Mouse (Mus musculus) 3134 (cell line): ENCODE measurements around the gene Gm38100.

Experiments used
- DNase-seq: peaks from one replicate; pipeline ENCODE4 v3.0.0-alpha.2; 2011; ENCODE audit warnings: low spot score; ENCODE audit not compliant: insufficient read length; ENCODE audit errors: extremely low read depth

The Gm38100 gene

DNA sequence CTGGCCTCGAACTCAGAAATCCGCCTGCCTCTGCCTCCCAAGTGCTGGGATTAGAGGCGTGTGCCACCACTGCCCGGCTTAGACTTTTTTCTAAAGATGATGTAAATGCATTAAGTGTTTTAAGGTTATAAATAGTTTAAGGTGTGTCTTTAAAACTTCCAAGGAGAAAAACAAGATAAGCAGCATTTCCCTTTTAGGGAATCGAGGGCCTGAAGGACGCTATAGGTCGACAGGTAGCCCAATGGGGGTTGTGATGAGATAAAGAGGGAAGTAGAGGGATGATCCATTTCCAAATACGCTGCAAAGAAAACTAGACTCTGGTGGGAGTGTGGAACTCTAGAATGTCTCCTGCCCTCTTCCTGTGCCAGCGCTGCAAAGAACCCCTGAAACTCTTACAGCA, at the start of gene Gm38100:
Gm38100 (plus strand) TSS at position 301 of the 400 bp plus-strand sequence.
- no peak for DNase-seq

DNA sequence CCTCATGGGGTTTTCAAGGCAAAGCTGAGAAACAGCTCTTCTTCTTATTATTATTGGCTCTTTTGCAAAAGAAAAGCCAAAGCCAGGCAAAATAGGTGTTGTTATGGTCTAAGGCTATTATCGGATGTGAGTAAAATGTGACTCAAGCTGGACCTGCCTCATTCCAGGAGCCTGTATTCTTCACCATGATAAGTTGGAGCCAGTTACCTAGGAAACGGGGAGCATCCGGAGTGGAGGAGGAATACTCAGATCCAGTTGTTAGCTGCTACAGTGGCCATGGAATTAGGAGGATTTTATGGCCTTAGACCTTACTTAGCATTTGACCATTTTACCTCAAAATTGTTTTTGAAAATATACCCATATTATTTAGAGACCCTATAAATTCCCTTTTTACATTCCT, 49.4 kb upstream of the Gm38100 start:
- no peak for DNase-seq

DNA sequence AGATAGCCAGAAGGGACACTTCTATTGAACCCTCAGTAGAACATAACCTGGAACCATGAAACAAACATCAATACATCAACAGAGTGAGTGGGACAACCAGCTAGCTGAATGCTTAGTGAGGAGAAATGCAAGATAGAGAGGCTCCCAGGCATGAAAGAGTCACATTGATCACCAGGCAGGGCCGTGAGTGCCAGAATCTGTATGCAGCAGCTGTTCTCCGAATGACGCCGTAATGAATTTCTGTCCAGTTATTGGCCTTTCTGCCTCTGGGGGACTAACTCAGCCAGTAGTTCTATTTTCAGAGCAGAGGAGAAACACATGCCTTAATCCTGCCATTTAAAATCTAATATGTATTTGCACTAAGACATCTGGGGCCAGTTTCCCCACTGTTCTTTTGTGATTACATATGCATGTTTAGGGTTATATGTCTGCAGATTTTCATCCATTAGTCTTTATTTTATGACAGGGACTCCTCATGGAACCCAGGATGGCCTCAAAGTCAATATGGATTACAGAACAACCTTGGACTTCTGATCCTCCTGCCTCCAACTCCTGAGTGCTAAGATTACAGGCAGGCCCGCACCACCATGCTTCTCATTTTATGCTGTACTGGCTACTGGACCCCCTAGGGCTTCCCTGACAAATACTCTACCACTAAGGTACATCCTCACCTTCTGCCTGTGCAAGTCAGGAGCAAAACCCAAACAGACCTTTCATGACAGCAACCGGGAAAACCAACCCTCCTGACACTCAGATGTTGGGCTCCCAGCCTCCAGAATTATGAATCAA, 47.9 kb upstream of the Gm38100 start:
- DNase-seq: no peak

DNA sequence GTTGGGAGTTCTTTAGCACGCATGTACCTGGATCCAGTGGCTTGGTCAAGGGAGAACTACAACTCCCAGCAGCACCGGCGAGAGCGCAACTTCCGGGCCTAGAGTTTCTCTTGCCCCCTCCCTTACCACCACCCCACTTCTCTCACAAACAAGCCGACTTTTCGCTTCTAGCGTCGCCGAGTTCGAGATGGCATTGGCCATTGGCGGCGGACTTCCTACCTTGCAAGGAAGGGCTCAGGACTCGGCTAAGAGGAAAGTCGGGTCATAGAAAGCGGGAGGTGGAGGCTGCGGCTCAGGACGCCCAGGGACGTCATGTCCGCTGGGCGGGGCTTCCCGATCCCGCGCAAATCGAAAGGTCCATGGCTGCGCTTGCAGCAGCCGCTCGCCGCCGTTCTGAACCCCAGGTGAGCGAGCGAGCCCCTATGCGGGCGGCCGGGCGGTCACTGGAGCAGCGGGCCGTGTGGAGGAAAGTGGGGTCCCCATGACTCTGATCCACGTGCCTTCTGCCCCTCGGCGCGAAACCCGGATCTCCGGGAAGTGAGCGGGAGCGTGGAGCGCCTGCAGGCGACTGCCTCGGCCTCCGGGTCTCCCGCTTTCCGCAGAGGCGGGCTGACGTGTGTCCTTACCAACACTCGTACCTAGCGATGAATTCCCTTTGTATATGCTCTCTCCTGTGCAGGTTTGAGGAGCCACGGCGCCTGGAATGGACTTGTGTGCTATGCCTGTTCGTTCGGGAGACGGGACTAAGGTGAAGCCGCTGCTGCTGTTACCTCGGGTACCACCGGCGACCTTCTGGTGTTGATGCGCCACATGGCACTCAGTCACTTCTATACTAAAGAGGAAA, 39.5 kb upstream of the Gm38100 start, which contains the start of gene Exo1:
Exo1 (plus strand) TSS at position 129 of the 844 bp plus-strand sequence.
- peak; percentile 92 for DNase-seq

DNA sequence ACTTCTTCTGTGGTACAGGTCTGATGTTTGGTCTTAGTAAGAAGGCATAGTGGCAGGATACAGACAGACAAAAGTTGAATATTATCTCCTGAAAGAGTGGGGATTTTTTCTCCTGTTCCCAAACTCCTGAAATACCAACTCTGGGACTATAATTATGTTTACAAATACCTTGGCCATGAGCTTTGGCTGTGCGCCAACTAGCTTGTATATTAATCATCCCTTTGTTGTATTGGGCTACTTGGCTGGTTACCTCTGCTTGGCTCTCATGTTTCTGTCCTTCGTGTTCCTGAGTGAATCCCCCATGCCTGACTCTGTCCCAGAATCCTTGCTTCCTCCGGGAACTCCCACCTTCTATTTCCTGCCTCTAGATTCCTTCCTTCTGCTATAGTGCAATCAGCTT, 36.7 kb upstream of the Gm38100 start:
- DNase-seq: no peak

DNA sequence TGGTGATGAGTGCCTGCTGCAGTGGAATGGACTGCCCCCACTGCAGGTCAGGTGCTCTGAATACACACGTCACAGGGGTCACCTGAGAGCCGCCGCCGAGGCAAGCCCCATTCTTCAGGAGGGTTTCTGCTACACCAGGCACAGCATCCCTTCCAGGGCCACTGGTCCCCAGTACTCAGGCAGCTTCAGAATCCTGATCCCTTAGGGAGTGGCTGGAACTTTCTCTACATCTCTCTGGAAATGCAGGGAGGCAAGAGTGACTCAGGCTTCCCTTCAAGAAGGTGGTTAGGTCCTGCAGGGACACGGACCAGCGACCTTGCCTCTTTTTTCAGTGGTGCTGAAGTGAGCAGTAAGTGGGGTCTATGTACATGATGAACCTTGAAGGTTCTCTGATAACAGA, 26.9 kb upstream of the Gm38100 start:
- no peak for DNase-seq

DNA sequence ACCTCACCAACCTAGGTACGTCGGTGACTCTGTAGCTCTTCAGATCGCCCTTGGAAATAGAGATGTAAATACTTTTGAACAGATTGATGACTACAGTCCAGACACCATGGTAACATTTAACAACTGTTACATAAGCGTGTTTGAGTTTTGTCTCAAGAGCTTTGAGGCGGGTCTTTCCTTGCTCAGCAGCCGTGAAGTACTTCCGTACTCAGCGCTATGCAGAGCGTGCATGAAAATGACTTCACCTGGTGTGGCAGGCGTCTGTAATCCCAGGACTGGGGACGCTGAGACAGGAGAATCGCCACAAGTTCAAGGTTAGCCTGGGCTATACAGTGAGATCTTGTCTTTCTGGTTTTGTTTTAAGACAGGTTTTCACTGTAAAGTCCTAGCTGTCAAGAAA, 26.4 kb upstream of the Gm38100 start:
- DNase-seq: no peak

DNA sequence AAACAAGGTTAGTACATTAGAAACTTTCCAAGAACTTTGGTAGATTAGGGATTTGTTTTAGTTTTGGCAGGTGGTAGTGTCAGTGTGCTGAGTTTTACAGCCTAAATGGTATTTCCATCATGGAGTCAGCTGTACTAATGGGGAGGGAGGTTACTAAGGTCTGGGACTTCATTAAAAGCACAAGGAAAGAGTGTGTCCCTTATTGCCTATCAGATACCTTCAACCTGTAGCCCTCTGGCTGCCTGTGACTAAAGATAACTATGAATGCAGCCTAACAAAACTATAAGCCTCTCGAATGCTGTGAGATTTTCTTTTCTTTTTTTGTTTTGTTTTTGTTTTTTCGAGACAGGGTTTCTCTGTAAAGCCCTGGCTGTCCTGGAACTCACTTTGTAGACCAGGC, 8.9 kb upstream of the Gm38100 start:
- no peak for DNase-seq

DNA sequence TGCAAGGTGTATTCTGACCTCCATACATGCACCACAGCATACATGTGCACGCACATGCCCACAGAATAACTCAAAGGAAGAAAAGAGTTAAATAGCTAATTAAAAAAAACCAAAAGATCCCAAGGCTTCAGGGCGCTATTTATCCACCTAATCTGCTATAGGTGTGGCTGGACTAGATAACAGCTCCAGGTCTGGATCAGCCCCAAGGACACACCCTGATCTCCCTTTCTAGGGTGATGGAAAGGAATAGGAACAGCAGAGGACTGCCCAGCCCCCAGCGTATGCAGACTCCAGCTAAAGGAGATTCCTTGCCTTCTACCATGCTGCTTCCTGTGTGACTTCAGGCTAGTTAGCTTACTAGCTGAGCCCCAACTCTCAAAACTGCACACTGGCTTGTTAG, 8.1 kb upstream of the Gm38100 start:
- no peak for DNase-seq

DNA sequence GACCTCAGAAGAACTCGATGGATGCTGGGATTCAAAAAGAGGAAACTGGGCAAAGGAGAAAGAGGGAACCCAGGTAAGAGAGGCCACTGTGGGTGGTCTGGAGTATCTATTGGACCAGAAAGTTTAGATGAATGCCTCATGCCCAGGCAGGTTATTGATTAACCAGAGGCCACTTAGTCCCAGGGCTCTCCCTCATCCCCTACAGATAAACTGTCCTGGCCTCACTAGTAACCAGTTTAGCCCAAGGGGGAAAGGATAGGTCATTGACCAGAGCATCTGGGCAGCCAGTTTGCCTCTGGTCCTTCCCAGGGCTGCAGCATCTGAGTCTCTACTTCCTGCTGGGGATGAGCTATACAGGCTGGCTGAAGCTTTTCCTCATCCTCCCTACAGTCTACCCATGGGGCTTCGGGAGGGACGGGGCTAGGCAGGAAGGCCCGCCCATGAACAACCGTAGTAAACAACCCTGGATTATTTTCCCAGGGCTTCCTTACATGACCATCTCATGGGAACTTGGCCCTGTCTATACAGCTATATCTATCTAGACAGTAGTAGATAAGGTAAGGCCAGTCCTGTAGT, 6.3 kb upstream of the Gm38100 start:
- DNase-seq: no peak

DNA sequence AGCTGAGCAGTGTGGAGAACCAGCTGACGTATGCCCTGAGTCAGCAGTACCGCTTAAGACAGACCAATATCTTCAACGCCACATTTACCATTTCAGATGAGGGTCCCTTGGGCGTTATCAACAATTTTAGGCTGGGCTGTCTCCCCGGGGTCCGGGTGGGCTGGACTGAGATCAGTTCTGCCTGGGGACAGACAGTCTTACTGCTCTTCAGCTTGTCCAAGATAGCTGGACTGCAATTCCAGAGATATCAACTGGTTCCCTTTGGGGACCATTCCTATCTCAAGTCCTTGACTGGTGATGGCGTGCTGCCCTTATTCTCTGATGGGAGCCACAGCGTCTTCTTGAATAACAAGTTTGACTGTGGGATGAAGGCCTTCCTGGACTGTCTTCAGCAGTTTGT, 962 bp downstream of the Gm38100 start:
- DNase-seq: no peak

DNA sequence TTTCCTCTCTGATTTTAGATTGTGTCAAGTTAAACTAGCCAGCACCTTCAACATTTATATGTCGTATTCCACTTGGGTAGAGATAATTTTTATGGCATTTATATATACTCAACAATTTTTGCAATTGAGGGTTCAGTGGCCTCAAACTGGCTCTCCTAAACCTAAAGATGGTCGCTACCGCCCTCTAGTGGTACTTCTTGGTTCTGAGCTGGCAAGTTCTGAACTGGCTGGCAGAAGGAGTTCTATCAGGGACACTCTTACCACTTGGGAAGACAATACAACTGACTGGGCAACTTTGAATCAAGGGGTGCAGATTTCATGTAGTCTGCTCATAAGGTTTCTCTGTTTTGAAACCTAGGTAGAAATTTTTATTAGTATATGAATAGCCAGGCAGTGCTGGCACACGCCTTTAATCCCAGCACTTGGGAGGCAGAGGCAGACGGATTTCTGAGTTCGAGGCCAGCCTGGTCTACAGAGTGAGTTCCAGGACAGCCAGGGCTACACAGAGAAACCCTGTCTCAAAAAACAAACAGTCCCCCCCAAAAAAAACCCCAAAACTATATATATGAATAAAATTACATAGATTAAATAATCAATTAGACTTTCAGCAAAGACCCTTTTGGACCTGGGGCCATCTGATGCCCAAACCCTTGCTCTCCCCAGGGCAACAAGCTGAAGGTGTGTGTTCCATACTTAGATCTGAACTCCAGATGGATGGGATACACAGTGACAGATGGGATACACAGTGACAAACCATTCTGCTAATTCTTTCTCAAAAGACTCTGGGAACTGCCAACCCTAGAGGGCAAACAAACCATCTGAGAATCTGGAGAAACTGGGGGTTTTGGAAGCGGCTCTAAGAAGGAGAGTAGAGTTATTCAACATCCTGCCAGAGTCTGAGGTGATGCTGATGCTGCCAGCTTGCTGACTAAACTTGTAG, 4.0 kb downstream of the Gm38100 start:
- no peak for DNase-seq

DNA sequence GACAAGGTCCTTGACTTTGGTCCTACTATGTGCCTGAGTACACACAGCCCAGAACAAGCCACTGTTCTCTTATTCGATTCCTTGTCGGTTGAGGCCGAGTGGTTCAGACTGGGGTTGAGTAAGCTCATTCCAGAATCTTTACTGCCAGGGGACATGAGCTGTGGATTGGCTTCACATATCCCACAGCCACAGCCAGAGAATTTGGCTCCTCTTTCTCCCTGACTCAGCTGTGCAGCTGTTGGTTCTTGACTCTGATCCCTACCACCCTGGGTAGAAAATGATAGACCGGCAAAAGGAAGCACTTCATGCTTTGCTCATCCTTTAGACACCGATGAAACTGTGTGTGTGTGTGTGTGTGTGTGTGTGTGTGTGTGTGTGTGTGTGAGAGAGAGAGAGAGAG, 11.3 kb downstream of the Gm38100 start:
- no peak for DNase-seq

DNA sequence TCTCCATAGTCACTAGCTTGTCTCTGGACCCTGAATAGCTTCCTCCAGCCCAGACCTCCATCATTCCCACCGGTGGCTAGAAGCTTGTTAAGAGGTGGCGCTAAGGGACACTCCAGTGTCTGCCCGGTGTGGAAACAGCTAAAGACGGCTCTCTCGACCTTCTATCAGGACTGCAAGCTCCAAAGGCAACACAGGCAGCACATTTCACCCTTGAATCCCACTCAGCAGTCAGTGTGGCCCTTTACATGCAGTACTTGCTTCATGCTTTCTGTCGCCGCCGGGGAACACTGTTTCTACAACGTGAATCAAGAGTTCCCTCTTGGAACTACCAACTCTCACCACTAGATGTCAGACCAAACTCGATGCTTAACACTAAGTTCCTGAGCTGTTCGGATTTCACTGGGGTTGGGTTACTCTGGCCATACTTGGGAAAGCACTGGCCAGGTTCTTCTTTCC, 16.2 kb downstream of the Gm38100 start:
- DNase-seq: no peak

DNA sequence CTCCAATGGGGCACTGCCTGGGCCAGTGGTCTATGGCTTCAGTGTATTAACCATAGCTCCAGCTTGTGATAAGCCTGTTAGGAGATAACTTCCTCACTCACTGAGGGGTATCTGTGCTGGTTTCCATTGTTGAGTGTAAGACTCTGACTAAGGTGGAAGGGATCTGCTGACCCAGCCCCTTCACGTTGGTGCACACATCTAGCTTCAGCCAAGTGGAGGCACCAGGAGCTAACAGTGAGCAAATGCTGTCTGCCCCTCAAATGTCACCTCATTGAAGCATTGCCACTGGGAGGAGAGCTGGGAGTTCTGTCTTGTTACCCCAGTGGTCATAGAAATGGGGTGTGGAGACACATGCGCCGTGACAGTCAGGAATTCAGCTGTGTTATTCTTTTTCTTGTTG, 18.6 kb downstream of the Gm38100 start:
- DNase-seq: no peak

DNA sequence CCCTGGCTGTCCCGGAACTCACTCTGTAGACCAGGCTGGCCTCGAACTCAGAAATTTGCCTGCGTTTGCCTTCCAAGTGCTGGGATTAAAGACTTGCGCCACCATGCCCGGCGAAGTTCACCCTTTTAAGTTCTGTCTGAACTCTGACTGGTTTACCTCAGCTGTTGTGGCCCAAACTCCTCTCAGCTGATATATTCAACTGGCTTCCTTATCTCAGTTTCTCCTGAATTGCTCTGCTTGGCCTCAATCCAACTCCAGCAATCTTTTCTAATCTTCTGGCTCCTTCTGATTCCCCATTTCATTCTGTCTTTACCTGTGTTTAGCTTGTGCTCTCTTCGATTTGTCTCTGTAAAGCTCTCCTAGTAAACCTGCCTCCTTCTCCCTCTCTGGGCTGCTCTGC, 23.0 kb downstream of the Gm38100 start:
- no peak for DNase-seq

DNA sequence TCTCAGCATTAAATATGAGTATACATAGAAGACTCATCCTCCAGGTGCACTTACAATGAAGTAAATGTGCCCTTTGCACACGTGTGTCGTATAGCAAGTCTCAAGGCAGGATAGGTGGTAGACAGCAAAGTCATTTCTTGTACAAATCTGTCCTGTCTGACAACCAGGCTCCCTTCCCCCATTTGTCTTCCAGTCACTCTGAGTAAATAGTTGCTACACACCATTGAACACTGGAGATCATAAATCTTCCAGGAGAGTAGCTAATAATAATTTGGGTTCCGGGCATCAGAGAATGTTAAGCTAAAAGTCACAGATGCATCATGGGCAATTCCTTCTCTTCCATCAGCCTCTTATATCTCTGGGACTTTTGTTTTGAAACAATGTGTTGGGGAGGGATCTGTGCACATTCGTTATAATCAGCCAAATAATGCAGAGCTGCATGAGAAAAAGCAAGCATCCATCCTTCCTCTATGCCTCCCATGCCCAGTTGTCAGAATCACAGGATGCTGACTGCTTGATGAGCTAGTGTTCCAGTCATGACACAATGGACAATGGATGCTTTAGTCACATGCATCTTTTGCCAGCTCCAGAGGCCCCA, 26.7 kb downstream of the Gm38100 start:
- DNase-seq: no peak

DNA sequence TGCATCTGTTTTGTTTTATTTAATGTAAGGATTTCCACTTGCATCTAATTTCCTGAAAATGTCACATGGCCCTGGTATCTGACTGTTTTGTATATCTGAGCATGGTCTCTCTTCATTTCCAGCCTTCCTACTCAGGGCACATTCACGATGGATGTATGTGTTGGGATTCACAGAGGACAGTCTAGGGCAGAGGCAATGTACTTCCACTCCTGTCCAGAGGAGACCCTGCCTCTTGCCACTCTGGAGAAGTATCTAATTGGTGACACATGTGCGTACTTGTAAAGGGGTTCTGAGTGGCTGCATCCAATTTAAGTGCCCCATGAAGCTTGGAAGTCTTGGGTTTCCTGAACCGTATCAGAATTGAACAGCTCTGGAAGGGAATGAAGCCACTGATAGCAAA, 30.3 kb downstream of the Gm38100 start:
- DNase-seq: no peak

DNA sequence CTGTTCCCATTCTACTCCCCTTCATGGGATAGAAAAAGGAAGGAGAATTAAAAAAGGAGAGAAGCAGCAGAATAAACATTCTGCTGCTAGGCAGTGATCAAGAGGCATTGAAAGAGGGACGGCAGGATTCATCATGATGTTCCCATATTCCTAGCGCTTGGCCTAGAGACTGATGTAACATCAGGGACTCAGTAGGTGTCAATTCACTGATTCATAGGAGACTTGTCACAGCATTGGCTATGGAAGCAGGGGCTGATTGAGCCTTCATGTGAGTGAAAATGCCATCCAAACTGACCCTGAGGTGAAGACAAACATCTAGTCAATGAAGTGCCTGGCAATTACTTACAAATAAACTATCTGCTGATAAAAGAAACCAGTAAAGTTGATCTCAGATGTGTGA, 30.7 kb downstream of the Gm38100 start:
- no peak for DNase-seq

DNA sequence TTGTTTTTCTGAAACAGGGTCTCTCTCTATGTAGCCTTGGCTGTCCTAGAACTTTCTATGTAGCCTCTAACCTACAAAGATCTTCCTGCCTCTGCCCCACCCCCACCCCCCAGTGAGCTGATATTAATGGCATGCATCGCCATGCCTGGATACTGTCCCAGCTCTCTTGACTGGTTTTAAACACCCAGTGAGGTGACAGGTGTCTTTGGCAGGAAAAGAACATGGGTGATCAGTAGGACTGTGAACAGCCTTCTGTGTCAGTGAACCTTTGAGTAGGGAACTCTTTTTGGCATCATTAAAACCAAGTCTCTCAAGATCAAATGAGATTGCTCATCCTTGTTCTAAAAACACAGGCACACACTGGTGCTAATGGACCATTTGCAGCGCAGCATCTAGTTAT, 41.7 kb downstream of the Gm38100 start:
- DNase-seq: no peak
